Mouse (Mus musculus) ES-E14 (cell line): ENCODE results near the gene Mccc1. TPM values are rescaled to one million over a fixed set of nuclear protein-coding genes. Genes with fewer than 3 reads are reported as not detected.

Experiments used
- DNase-seq: peaks from one replicate; pipeline ENCODE4 v3.0.0-alpha.2; 2013; ENCODE audit warnings: low read depth, low spot score
- H3K27ac ChIP-seq: 2 replicates; pipeline ENCODE4 v1.5.1; 2012; ENCODE audit warnings: low read depth, mild to moderate bottlenecking, low read length, moderate library complexity, mixed read lengths; ENCODE audit not compliant: poor library complexity, insufficient read depth, severe bottlenecking
- H3K36me3 ChIP-seq: 2 replicates; pipeline ENCODE4 v1.6.1; 2012; ENCODE audit warnings: mild to moderate bottlenecking, low read length, moderate library complexity, mixed read lengths; ENCODE audit not compliant: control insufficient read depth, poor library complexity, insufficient read depth, severe bottlenecking
- H3K4me1 ChIP-seq, 2 experiments: fragments of 150-350 bp in 1 of 2; sonication (generic) in 1 of 2; 2 replicates each; pipeline ENCODE4 v1.6.1; 2012; ENCODE audit warnings: low read length in 2 of 2, mild to moderate bottlenecking in 1 of 2, mixed read lengths in 1 of 2; ENCODE audit not compliant: control insufficient read depth in 2 of 2, insufficient read depth in 2 of 2, poor library complexity in 1 of 2
- H3K4me3 ChIP-seq, 2 experiments: fragments of 150-350 bp in 1 of 2; sonication (generic) in 1 of 2; 2 replicates each; pipeline ENCODE4 v1.5.1; 2012; ENCODE audit warnings: low read length in 2 of 2, low read depth in 1 of 2, mild to moderate bottlenecking in 1 of 2, mixed read lengths in 1 of 2; ENCODE audit not compliant: insufficient read depth in 1 of 2, poor library complexity in 1 of 2, severe bottlenecking in 1 of 2
- H3K9ac ChIP-seq: 2 replicates; pipeline ENCODE4 v1.6.1; 2012; ENCODE audit warnings: low read depth, mild to moderate bottlenecking, low read length, mixed read lengths; ENCODE audit not compliant: poor library complexity, insufficient read depth, severe bottlenecking
- H3K9me3 ChIP-seq: fragments of 150-350 bp; sonication (generic); 2 replicates; pipeline ENCODE4 v1.6.1; 2012; ENCODE audit warnings: low read depth, mild to moderate bottlenecking, low read length; ENCODE audit not compliant: control insufficient read depth, insufficient read depth
- CHD2 ChIP-seq: IDR thresholded peaks from 2 replicates; pipeline ENCODE4 v1.6.1; 2014; ENCODE audit warnings: mild to moderate bottlenecking, low read depth, low read length, inconsistent platforms
- HCFC1 ChIP-seq: IDR thresholded peaks from 2 replicates; pipeline ENCODE4 v1.6.1; 2012; ENCODE audit warnings: low read length, inconsistent platforms, borderline replicate concordance; ENCODE audit not compliant: insufficient read depth
- MAFK ChIP-seq: IDR thresholded peaks from 2 replicates; pipeline ENCODE4 v1.6.1; 2014; ENCODE audit warnings: mild to moderate bottlenecking, low read depth, low read length, inconsistent platforms; ENCODE audit not compliant: insufficient read depth
- ZC3H11A ChIP-seq: IDR thresholded peaks from 2 replicates; pipeline ENCODE4 v1.6.1; 2012; ENCODE audit warnings: low read depth, mild to moderate bottlenecking, inconsistent platforms, low read length, borderline replicate concordance
- ZNF384 ChIP-seq: IDR thresholded peaks from 2 replicates; pipeline ENCODE4 v1.6.1; 2012; ENCODE audit warnings: low read depth, low read length, inconsistent platforms
- in situ Hi-C, 2 experiments: fragments of 600-800 bp; cut with MboI; formaldehyde crosslinking; loops; one replicate each; pipeline ENCODE4 v1.15.1; 2025; ENCODE audit warnings: low sequenced_read_pairs in 2 of 2, inconsistent platforms in 1 of 2; ENCODE audit not compliant: unreplicated experiment in 2 of 2
- total RNA-seq: library from RNA; depleted of rRNA; stranded (reverse); fragments of 300-350 nt; gene quantifications from 2 replicates; pipeline ENCODE4 v1.2.3, GENCODE M21; 2012

Gene Mccc1
- total RNA-seq, 1 experiment, result 16.6 TPM

GRCm38 (mm10) chr3:36008411-36009154, 8.1 kb upstream of the Mccc1 start:
- Histone ChIP-seq H3K9ac (no peak overlapping the region), H3K4me3 (no peak overlapping the region), H3K9me3 (no peaks in the 10 kb centered on the region), H3K36me3 (no peaks in the 10 kb centered on the region), H3K4me1 (no peaks in the 10 kb centered on the region), H3K27ac (no peak overlapping the region)
- in situ Hi-C loops, result no loop called here
- TF ChIP-seq MAFK, result no peak
- TF ChIP-seq CHD2, result no peak
- no peak for TF ChIP-seq ZNF384
- no peak for DNase-seq

- H3K27ac ChIP-seq, result no peak overlapping the region
- no peak overlapping the region for H3K4me3 ChIP-seq
- in situ Hi-C loops, result no loop called here
- no peak overlapping the region for H3K9ac ChIP-seq
- TF ChIP-seq CHD2 (no peak), HCFC1 (no peak), ZC3H11A (no peak), MAFK (no peak), ZNF384 (no peak)
- DNase-seq, result no peak
- H3K36me3 ChIP-seq, result no peaks in the 10 kb centered on the region
- H3K4me1 ChIP-seq, result 0 out of 4 replicates have a peak, but pooled peaks cover 0 to 3% of the 10 kb centered on the region in 2 experiments
- H3K9me3 ChIP-seq, result no peaks in the 10 kb centered on the region
Measured at GRCm38 (mm10) chr3:36004028-36004895, 3.8 kb upstream of the Mccc1 start.

GRCm38 (mm10) chr3:35994552-35995531, 5.6 kb downstream of the Mccc1 start:
- in situ Hi-C loops, result no loop called here
- DNase-seq, result no peak
- no peak for TF ChIP-seq HCFC1
- no peak for TF ChIP-seq ZC3H11A
- TF ChIP-seq MAFK, result no peak
- TF ChIP-seq ZNF384, result no peak
- TF ChIP-seq CHD2, result no peak
- peaks cover 1 to 2% of the 10 kb centered on the region in 2 experiments; a peak in 1 of 4 replicates for H3K4me1 ChIP-seq
- no peak overlapping the region for H3K9ac ChIP-seq
- no peaks in the 10 kb centered on the region for H3K9me3 ChIP-seq
- no peak overlapping the region for H3K4me3 ChIP-seq
- H3K36me3 ChIP-seq, result peaks cover 2% of the 10 kb centered on the region; the same call in 1 of the 2 replicates
- H3K27ac ChIP-seq, result no peak overlapping the region

- Histone ChIP-seq H3K9me3 (no peaks in the 10 kb centered on the region), H3K27ac (no peak overlapping the region), H3K36me3 (peaks cover 10% of the 10 kb centered on the region), H3K9ac (no peak overlapping the region), H3K4me3 (no peak overlapping the region), H3K4me1 (peaks cover 0 to 2% of the 10 kb centered on the region in 2 experiments; a peak in 1 of 4 replicates)
- in situ Hi-C loops, result no loop called here
- no peak for TF ChIP-seq ZNF384
- no peak for TF ChIP-seq MAFK
- TF ChIP-seq HCFC1, result no peak
- TF ChIP-seq ZC3H11A, result no peak
- no peak for TF ChIP-seq CHD2
- no peak for DNase-seq
Measured at GRCm38 (mm10) chr3:35990715-35991114, 9.8 kb downstream of the Mccc1 start.
